Mouse (Mus musculus) heart, embryonic 12.5 days (tissue): ENCODE measurements around the gene Gopc. TPM values are rescaled to one million over a fixed set of nuclear protein-coding genes. Genes with fewer than 3 reads are reported as not detected.

Experiments
- ATAC-seq: fragments of 200-750 bp; cut with Nextera tagmentation; 2 replicates; pipeline ENCODE4 v1.8.0; 2017; ENCODE audit warnings: moderate TSS enrichment, moderate library complexity; ENCODE audit not compliant: insufficient number of reproducible peaks, low FRiP score
- H3K27ac ChIP-seq: fragments of 300-500 bp; sonication (generic); 2 replicates; pipeline ENCODE4 v1.5.1; 2016; ENCODE audit warnings: mild to moderate bottlenecking, moderate library complexity; ENCODE audit not compliant: poor library complexity, severe bottlenecking
- H3K27me3 ChIP-seq: fragments of 300-500 bp; sonication (generic); replicated peaks from 2 replicates; pipeline ENCODE4 v1.6.1; 2016; ENCODE audit warnings: mild to moderate bottlenecking, moderate library complexity
- H3K36me3 ChIP-seq: fragments of 300-500 bp; sonication (generic); 2 replicates; pipeline ENCODE4 v1.6.1; 2016; ENCODE audit warnings: mild to moderate bottlenecking, moderate library complexity
- H3K4me1 ChIP-seq: fragments of 300-500 bp; sonication (generic); replicated peaks from 2 replicates; pipeline ENCODE4 v1.6.1; 2016; ENCODE audit warnings: mild to moderate bottlenecking
- H3K4me2 ChIP-seq: fragments of 300-500 bp; sonication (generic); 2 replicates; pipeline ENCODE4 v1.6.1; 2016; ENCODE audit warnings: mild to moderate bottlenecking, moderate library complexity
- H3K4me3 ChIP-seq: fragments of 300-500 bp; sonication (generic); 2 replicates; pipeline ENCODE4 v1.5.1; 2016; ENCODE audit warnings: mild to moderate bottlenecking
- H3K9ac ChIP-seq: fragments of 300-500 bp; sonication (generic); 2 replicates; pipeline ENCODE4 v1.6.1; 2016; ENCODE audit warnings: mild to moderate bottlenecking, moderate library complexity
- H3K9me3 ChIP-seq: fragments of 300-500 bp; sonication (generic); replicated peaks from 2 replicates; pipeline ENCODE4 v1.6.1; 2016; ENCODE audit warnings: mild to moderate bottlenecking, moderate library complexity
- WGBS: fragments of 180-500 bp; shearing (Covaris S2); methylation state at CpG from one replicate; pipeline ENCODE4 v1.1.7; 2016; 5-methylcytosine and 5-hydroxymethylcytosine counted together
- polyA plus RNA-seq: library from polyadenylated mRNA; unstranded; fragments of >200 nt; fragmentation: Nextera tagmentation; extraction: Ambion mirVana; gene quantifications from 2 replicates; pipeline ENCODE4 v1.2.1, GENCODE M21; 2016

The Gopc gene
- polyA plus RNA-seq, 1 experiment from 2014 or later = 20.2 TPM

- ATAC-seq = no peak
- H3K27ac ChIP-seq = no peak overlapping the region
Measured at GRCm38 (mm10) chr10:52384823-52385610, 3.1 kb upstream of the Gopc start.

DNA sequence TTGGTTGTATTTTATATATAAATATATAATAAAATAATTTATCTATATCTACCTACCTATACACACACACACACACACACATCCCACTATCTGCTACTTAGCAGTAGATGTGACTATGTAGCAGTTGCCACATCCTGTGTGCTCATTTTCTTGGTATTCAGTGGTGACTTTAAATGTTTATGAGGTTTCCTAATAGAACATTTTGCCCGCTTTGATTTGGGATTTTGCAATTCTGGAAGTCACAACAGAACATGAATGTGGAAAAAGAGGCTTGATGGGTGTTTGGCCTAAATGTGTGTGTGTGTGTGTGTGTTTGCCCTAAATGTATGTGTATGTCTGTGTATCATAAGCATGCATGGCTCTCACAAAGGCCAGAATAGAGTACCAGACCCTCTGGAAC is 1.6 kb upstream of the Gopc start:
- Histone ChIP-seq H3K9ac (no peak overlapping the region), H3K27me3 (no peaks in the 10 kb centered on the region), H3K36me3 (no peaks in the 10 kb centered on the region), H3K4me3 (no peak overlapping the region), H3K9me3 (no peaks in the 10 kb centered on the region), H3K27ac (no peak overlapping the region), H3K4me1 (peaks cover 3% of the 10 kb centered on the region; the same call in 1 of the 2 replicates), H3K4me2 (no peak overlapping the region)
- ATAC-seq = no peak
- 91% methylated on average over 1 of the region's 1 CpGs for WGBS

More at GRCm38 (mm10) chr10:52384823-52385610, 3.1 kb upstream of the Gopc start:
- 35% methylated on average over 8 of the region's 8 CpGs for WGBS
- H3K4me3 ChIP-seq = no peak overlapping the region
- H3K27me3 ChIP-seq = no peaks in the 10 kb centered on the region
- no peaks in the 10 kb centered on the region for H3K36me3 ChIP-seq
- no peak overlapping the region for H3K9ac ChIP-seq
- peaks cover 3% of the 10 kb centered on the region; the same call in 1 of the 2 replicates for H3K4me1 ChIP-seq
- H3K4me2 ChIP-seq = no peak overlapping the region
- H3K9me3 ChIP-seq = no peaks in the 10 kb centered on the region

GRCm38 (mm10) chr10:52383022-52383421 is 1.1 kb upstream of the Gopc start:
- peak overlapping the region; percentile 99 for H3K4me3 ChIP-seq
- peak overlapping the region; percentile 94 for H3K4me2 ChIP-seq
- peaks cover 3% of the 10 kb centered on the region; the same call in 1 of the 2 replicates for H3K4me1 ChIP-seq
- H3K9me3 ChIP-seq = no peaks in the 10 kb centered on the region
- H3K27ac ChIP-seq = no peak overlapping the region
- 0 out of 2 replicates have a peak overlapping the region, but pooled peaks have one; percentile 3 for H3K9ac ChIP-seq
- no peak for ATAC-seq
- no peaks in the 10 kb centered on the region for H3K27me3 ChIP-seq
- no peaks in the 10 kb centered on the region for H3K36me3 ChIP-seq
- 77% methylated on average over 6 of the region's 6 CpGs for WGBS

GRCm38 (mm10) chr10:52381321-52381801 is 563 bp downstream of the Gopc start:
- peak overlapping the region; percentile 92 for H3K9ac ChIP-seq
- no peaks in the 10 kb centered on the region for H3K9me3 ChIP-seq
- peak overlapping the region; percentile 99 for H3K4me3 ChIP-seq
- peak overlapping the region; percentile 94 for H3K4me2 ChIP-seq
- H3K27ac ChIP-seq = peak overlapping the region; percentile 91
- H3K4me1 ChIP-seq = peaks cover 3% of the 10 kb centered on the region; the same call in 1 of the 2 replicates
- no peaks in the 10 kb centered on the region for H3K27me3 ChIP-seq
- peak; percentile 58 for ATAC-seq
- H3K36me3 ChIP-seq = no peaks in the 10 kb centered on the region
- under 1% methylated on average over 19 of the region's 19 CpGs for WGBS

- Histone ChIP-seq H3K36me3 (no peaks in the 10 kb centered on the region), H3K27ac (no peak overlapping the region), H3K9me3 (no peaks in the 10 kb centered on the region), H3K9ac (no peak overlapping the region), H3K4me1 (peaks cover 3% of the 10 kb centered on the region; the same call in 1 of the 2 replicates), H3K27me3 (no peaks in the 10 kb centered on the region), H3K4me3 (no peak overlapping the region), H3K4me2 (no peak overlapping the region)
- ATAC-seq = no peak
- 94% methylated on average over 2 of the region's 2 CpGs for WGBS
Measured at GRCm38 (mm10) chr10:52377813-52378212, 4.1 kb downstream of the Gopc start.

DNA sequence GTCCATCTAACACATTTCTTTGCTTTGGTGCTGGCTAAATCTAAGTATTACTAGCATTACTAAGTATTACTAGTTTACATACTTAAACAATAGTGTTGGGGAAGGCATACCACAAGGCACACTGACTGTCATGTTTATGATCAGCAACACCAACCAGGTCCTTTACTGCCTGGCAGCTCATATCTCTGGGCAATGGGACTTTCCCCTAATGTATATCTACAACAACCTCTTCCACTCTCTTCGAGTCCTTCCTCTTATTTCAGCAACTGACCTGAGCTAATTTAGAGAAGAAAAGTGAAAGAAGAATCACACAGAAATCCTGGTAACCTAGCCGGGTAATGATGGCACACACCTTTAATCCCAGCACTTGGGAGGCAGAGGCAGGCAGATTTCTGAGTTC is 5.5 kb downstream of the Gopc start:
- no peaks in the 10 kb centered on the region for H3K27me3 ChIP-seq
- no peak for ATAC-seq
- H3K4me3 ChIP-seq = no peak overlapping the region
- H3K4me2 ChIP-seq = no peak overlapping the region
- no peaks in the 10 kb centered on the region; the same call in 1 of the 2 replicates for H3K36me3 ChIP-seq
- peaks cover 3% of the 10 kb centered on the region; the same call in 1 of the 2 replicates for H3K4me1 ChIP-seq
- 79% methylated on average over 2 of the region's 2 CpGs for WGBS
- H3K9ac ChIP-seq = no peak overlapping the region
- no peak overlapping the region for H3K27ac ChIP-seq
- H3K9me3 ChIP-seq = no peaks in the 10 kb centered on the region

- no peak overlapping the region for H3K9ac ChIP-seq
- H3K4me3 ChIP-seq = no peak overlapping the region
- H3K4me2 ChIP-seq = no peak overlapping the region
- H3K4me1 ChIP-seq = no peaks in the 10 kb centered on the region
- no peak overlapping the region for H3K27ac ChIP-seq
- ATAC-seq = no peak
- no peaks in the 10 kb centered on the region; the same call in 1 of the 2 replicates for H3K36me3 ChIP-seq
- no peaks in the 10 kb centered on the region for H3K9me3 ChIP-seq
- no peaks in the 10 kb centered on the region for H3K27me3 ChIP-seq
Measured at GRCm38 (mm10) chr10:52374651-52375050, 7.3 kb downstream of the Gopc start.

DNA sequence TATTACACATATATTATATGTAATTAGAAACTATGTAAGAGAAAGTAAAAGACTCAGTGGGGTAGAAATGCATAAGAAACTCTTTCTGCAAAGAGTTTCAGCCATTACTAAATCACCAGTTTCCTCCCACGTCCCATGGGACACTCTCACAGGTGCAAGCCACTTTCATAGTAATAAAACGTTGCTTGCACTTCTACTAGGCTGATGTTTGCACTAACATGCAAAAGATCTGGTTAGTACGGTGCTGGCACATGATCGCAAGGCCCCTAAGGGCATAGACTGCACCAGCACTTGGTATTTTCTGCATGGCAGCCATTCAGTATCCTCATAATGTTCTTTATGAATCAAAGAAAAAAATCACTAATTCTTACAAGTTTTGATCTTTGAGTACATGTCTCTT is 8.1 kb downstream of the Gopc start:
- H3K4me1 ChIP-seq = no peaks in the 10 kb centered on the region
- no peaks in the 10 kb centered on the region; the same call in 1 of the 2 replicates for H3K36me3 ChIP-seq
- WGBS = 82% methylated on average over 4 of the region's 4 CpGs
- H3K9me3 ChIP-seq = no peaks in the 10 kb centered on the region
- no peak overlapping the region for H3K4me3 ChIP-seq
- ATAC-seq = no peak
- no peak overlapping the region for H3K4me2 ChIP-seq
- H3K27me3 ChIP-seq = no peaks in the 10 kb centered on the region
- no peak overlapping the region for H3K9ac ChIP-seq
- no peak overlapping the region for H3K27ac ChIP-seq

- no peak overlapping the region for H3K4me3 ChIP-seq
- H3K27me3 ChIP-seq = no peaks in the 10 kb centered on the region
- no peak overlapping the region for H3K9ac ChIP-seq
- ATAC-seq = no peak
- WGBS = 69% methylated on average over 4 of the region's 4 CpGs
- no peaks in the 10 kb centered on the region for H3K9me3 ChIP-seq
- H3K4me1 ChIP-seq = no peaks in the 10 kb centered on the region
- no peaks in the 10 kb centered on the region; the same call in 1 of the 2 replicates for H3K36me3 ChIP-seq
- H3K27ac ChIP-seq = no peak overlapping the region
- no peak overlapping the region for H3K4me2 ChIP-seq
Measured at GRCm38 (mm10) chr10:52368376-52368775, 13.5 kb downstream of the Gopc start.

DNA sequence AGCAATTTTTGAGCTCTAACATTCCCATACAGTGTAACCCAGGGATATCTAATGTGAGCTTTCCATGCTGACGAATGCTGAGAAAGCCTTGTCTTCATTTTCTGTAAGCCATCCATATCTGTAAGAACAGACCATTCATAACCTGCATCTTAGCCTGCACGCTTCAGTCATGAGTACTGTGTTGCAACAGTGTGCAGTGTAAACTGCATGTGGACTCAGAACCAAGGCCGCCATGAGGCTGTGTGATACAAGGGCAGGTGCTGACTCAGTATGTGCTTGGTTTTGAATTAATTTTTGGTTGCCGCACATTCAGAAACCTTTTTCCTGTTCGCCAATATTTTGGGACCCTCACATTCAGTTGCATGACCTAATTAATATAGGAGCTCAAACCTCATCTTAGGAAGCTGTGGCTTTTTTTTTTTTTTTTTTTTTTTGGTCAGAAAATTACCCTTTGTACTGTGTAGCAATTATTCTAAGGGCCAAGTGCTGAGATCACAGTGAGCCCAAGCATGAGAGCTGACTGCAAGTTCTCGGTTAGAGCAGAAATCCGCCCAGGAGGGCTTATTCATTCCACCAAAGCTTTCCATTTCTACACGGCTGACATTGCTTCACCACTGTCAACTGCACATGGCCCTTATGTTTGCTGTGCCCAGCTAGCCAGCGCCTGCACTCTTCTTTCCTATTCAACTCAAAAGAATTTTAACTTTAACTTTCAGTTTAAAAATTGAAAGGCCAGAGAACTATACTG is 20.9 kb downstream of the Gopc start:
- H3K4me2 ChIP-seq = no peak overlapping the region
- 0 out of 2 replicates have a peak, but pooled peaks cover 7% of the 10 kb centered on the region for H3K36me3 ChIP-seq
- H3K27ac ChIP-seq = no peak overlapping the region
- ATAC-seq = no peak
- WGBS = 90% methylated on average over 9 of the region's 9 CpGs
- H3K4me3 ChIP-seq = no peak overlapping the region
- H3K9ac ChIP-seq = no peak overlapping the region
- H3K9me3 ChIP-seq = no peaks in the 10 kb centered on the region
- H3K4me1 ChIP-seq = no peaks in the 10 kb centered on the region
- no peaks in the 10 kb centered on the region for H3K27me3 ChIP-seq

DNA sequence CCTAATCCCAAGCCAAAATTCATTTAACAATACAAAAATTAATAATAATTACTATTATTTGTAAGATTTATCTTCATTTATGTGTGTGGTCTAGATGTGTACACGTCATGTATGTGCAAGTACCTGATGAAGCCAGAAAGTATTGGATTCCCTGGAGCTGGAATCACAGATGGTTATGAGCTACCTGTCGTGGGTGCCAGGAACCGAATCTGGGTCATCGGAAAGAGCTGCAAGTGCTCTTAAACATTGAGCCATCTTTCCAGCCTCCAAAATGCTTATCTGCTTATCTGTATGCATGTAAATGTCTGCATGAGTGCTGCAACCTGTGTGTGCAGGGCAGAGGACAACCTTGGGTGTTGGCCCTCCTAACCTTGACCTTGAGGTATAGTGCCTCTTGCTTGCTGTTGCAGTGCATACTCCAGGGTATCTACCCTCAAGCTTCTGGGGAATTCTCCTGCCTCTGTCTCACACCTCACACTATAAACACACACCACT is 21.6 kb downstream of the Gopc start:
- H3K4me2 ChIP-seq = no peak overlapping the region
- H3K4me3 ChIP-seq = no peak overlapping the region
- no peaks in the 10 kb centered on the region for H3K4me1 ChIP-seq
- H3K9ac ChIP-seq = no peak overlapping the region
- ATAC-seq = no peak
- H3K36me3 ChIP-seq = 0 out of 2 replicates have a peak, but pooled peaks cover 7% of the 10 kb centered on the region
- 91% methylated on average over 4 of the region's 4 CpGs for WGBS
- no peak overlapping the region for H3K27ac ChIP-seq
- no peaks in the 10 kb centered on the region for H3K9me3 ChIP-seq
- no peaks in the 10 kb centered on the region for H3K27me3 ChIP-seq
